Mouse (Mus musculus): Measurements from ENCODE around the gene Duxbl3.
"Not testable (repeated sequence)": the region's sequence is repeated elsewhere in the genome, so short reads cannot be mapped to it uniquely, and the experiment has no call there.

Duxbl3 gene

GRCm38 (mm10) chr14:26257756-26258617 lies at the start of gene Duxbl3:
Gene Duxbl3, plus strand, starts transcription at chr14:26257962.
- DNase-seq (ENCODE audit: inconsistent age in 2 of 2, low spot score in 1 of 2) = not testable (repeated sequence)

GRCm38 (mm10) chr14:26216233-26217000 lies 41.3 kb upstream of the Duxbl3 start:
- DNase-seq (ENCODE audit: inconsistent age in 2 of 2, low spot score in 1 of 2) = not testable (repeated sequence)

- not testable (repeated sequence) for DNase-seq (ENCODE audit: inconsistent age in 2 of 2, low spot score in 1 of 2)
Measured at GRCm38 (mm10) chr14:26237183-26237582, 20.6 kb upstream of the Duxbl3 start.

GRCm38 (mm10) chr14:26258729-26259128 lies 967 bp downstream of the Duxbl3 start:
- not testable (repeated sequence) for DNase-seq (ENCODE audit: inconsistent age in 2 of 2, low spot score in 1 of 2)

GRCm38 (mm10) chr14:26286737-26287136 lies 29.0 kb downstream of the Duxbl3 start:
- not testable (repeated sequence) for DNase-seq (ENCODE audit: inconsistent age in 2 of 2, low spot score in 1 of 2)

GRCm38 (mm10) chr14:26293859-26294258 lies 36.1 kb downstream of the Duxbl3 start:
- no peak for DNase-seq (ENCODE audit: inconsistent age in 2 of 2, low spot score in 1 of 2)

- no peak for DNase-seq (ENCODE audit: inconsistent age in 2 of 2, low spot score in 1 of 2)
Measured at GRCm38 (mm10) chr14:26297055-26297454, 39.3 kb downstream of the Duxbl3 start.

GRCm38 (mm10) chr14:26297484-26297883 lies 39.7 kb downstream of the Duxbl3 start:
- no peak for DNase-seq (ENCODE audit: inconsistent age in 2 of 2, low spot score in 1 of 2)

GRCm38 (mm10) chr14:26303111-26303510 lies 45.3 kb downstream of the Duxbl3 start:
- peak; percentile 45 to 88 for DNase-seq (ENCODE audit: inconsistent age in 2 of 2, low spot score in 1 of 2)

- peak; percentile 39 to 73 for DNase-seq (ENCODE audit: inconsistent age in 2 of 2, low spot score in 1 of 2)
Measured at GRCm38 (mm10) chr14:26306032-26306431, 48.3 kb downstream of the Duxbl3 start.

- DNase-seq (ENCODE audit: inconsistent age in 2 of 2, low spot score in 1 of 2) = no peak
Measured at GRCm38 (mm10) chr14:26308813-26309212, 51.1 kb downstream of the Duxbl3 start.

- no peak for DNase-seq (ENCODE audit: inconsistent age in 2 of 2, low spot score in 1 of 2)
Measured at GRCm38 (mm10) chr14:26309511-26309910, 51.7 kb downstream of the Duxbl3 start.

GRCm38 (mm10) chr14:26316246-26316730 lies 58.5 kb downstream of the Duxbl3 start:
- no peak for DNase-seq (ENCODE audit: inconsistent age in 2 of 2, low spot score in 1 of 2)
